Mouse (Mus musculus): Measurements from ENCODE around the gene Gpc4.

Gene Gpc4

GRCm38 (mm10) chrX:52145563-52145962 is 19.5 kb downstream of the Gpc4 start:
- no peak for DNase-seq (ENCODE audit: low spot score in 2 of 2)

GRCm38 (mm10) chrX:52144491-52144890 is 20.6 kb downstream of the Gpc4 start:
- DNase-seq (ENCODE audit: low spot score in 2 of 2) = no peak

GRCm38 (mm10) chrX:52140316-52140715 is 24.7 kb downstream of the Gpc4 start:
- no peak for DNase-seq (ENCODE audit: low spot score in 2 of 2)

GRCm38 (mm10) chrX:52138461-52139075 is 26.5 kb downstream of the Gpc4 start:
- no peak for DNase-seq (ENCODE audit: low spot score in 2 of 2)

- DNase-seq (ENCODE audit: low spot score in 2 of 2) = no peak
Observed at GRCm38 (mm10) chrX:52138033-52138432, 27.0 kb downstream of the Gpc4 start.

GRCm38 (mm10) chrX:52136525-52136924 is 28.5 kb downstream of the Gpc4 start:
- no peak for DNase-seq (ENCODE audit: low spot score in 2 of 2)

- DNase-seq (ENCODE audit: low spot score in 2 of 2) = no peak
Observed at GRCm38 (mm10) chrX:52129604-52130003, 35.4 kb downstream of the Gpc4 start.

- DNase-seq (ENCODE audit: low spot score in 2 of 2) = no peak
Observed at GRCm38 (mm10) chrX:52128794-52129193, 36.3 kb downstream of the Gpc4 start.

- no peak for DNase-seq (ENCODE audit: low spot score in 2 of 2)
Observed at GRCm38 (mm10) chrX:52113651-52114050, 51.4 kb downstream of the Gpc4 start.

- DNase-seq (ENCODE audit: low spot score in 2 of 2) = no peak
Observed at GRCm38 (mm10) chrX:52109663-52110062, 55.4 kb downstream of the Gpc4 start.

- DNase-seq (ENCODE audit: low spot score in 2 of 2) = no peak
Observed at GRCm38 (mm10) chrX:52108966-52109365, 56.1 kb downstream of the Gpc4 start.

- DNase-seq (ENCODE audit: low spot score in 2 of 2) = no peak
Observed at GRCm38 (mm10) chrX:52103771-52104170, 61.3 kb downstream of the Gpc4 start.

GRCm38 (mm10) chrX:52101940-52102339 is 63.1 kb downstream of the Gpc4 start:
- DNase-seq (ENCODE audit: low spot score in 2 of 2) = no peak

GRCm38 (mm10) chrX:52101445-52101844 is 63.6 kb downstream of the Gpc4 start:
- DNase-seq (ENCODE audit: low spot score in 2 of 2) = no peak

GRCm38 (mm10) chrX:52087726-52088348 is 77.2 kb downstream of the Gpc4 start:
- peak in 1 of 2 experiments; percentile 17 for DNase-seq (ENCODE audit: low spot score in 2 of 2)

GRCm38 (mm10) chrX:52086885-52087573 is 78.0 kb downstream of the Gpc4 start:
- no peak for DNase-seq (ENCODE audit: low spot score in 2 of 2)

GRCm38 (mm10) chrX:52083557-52083956 is 81.5 kb downstream of the Gpc4 start:
- DNase-seq (ENCODE audit: low spot score in 2 of 2) = no peak

GRCm38 (mm10) chrX:52072410-52072809 is 92.6 kb downstream of the Gpc4 start:
- no peak for DNase-seq (ENCODE audit: low spot score in 2 of 2)

GRCm38 (mm10) chrX:52053416-52053815 is 111.6 kb downstream of the Gpc4 start:
- no peak for DNase-seq (ENCODE audit: low spot score in 2 of 2)

- DNase-seq (ENCODE audit: low spot score in 2 of 2) = no peak
Observed at GRCm38 (mm10) chrX:52052011-52052410, 113.0 kb downstream of the Gpc4 start.

GRCm38 (mm10) chrX:52050941-52051340 is 114.1 kb downstream of the Gpc4 start:
- no peak for DNase-seq (ENCODE audit: low spot score in 2 of 2)

GRCm38 (mm10) chrX:52039875-52040274 is 125.2 kb downstream of the Gpc4 start:
- no peak for DNase-seq (ENCODE audit: low spot score in 2 of 2)

GRCm38 (mm10) chrX:52030146-52030545 is 134.9 kb downstream of the Gpc4 start:
- DNase-seq (ENCODE audit: low spot score in 2 of 2) = no peak

All from frontal cortex, postnatal 14 days (tissue).